Mouse (Mus musculus) MEL (cell line): Measurements from ENCODE around the gene Syt1.

Experiments
- BHLHE40 ChIP-seq: IDR thresholded peaks from 2 replicates; pipeline ENCODE4 v1.6.1; 2012; ENCODE audit warnings: low read depth, mild to moderate bottlenecking, inconsistent platforms, low read length, improper control_type of control experiment, borderline replicate concordance
- CHD1 ChIP-seq: IDR thresholded peaks from 2 replicates; pipeline ENCODE4 v1.6.1; 2012; ENCODE audit warnings: low read depth, mild to moderate bottlenecking, inconsistent platforms, low read length, improper control_type of control experiment
- CTCF ChIP-seq, 3 experiments: IDR thresholded peaks in 2 of 3; conservative IDR thresholded peaks in 1 of 3; 2 replicates each; pipeline ENCODE4 v1.5.1; 2011 to 2012; ENCODE audit warnings: low read length in 3 of 3, low read depth in 2 of 3, mild to moderate bottlenecking in 2 of 3, improper control_type of control experiment in 1 of 3, inconsistent platforms in 1 of 3, mixed read lengths in 1 of 3, moderate library complexity in 1 of 3; ENCODE audit not compliant: control insufficient read depth in 1 of 3, insufficient read depth in 1 of 3, poor library complexity in 1 of 3, severe bottlenecking in 1 of 3
- E2F4 ChIP-seq: IDR thresholded peaks from 2 replicates; pipeline ENCODE4 v1.6.1; 2011; ENCODE audit warnings: low read depth, low read length, improper control_type of control experiment, borderline replicate concordance
- ELF1 ChIP-seq: IDR thresholded peaks from 2 replicates; pipeline ENCODE4 v1.6.1; 2014; ENCODE audit warnings: low read depth, mild to moderate bottlenecking, inconsistent platforms, low read length, improper control_type of control experiment, moderate library complexity
- EP300 ChIP-seq, 2 experiments: IDR thresholded peaks; 2 replicates each; pipeline ENCODE4 v1.6.1; 2011; ENCODE audit warnings: improper control_type of control experiment in 2 of 2, low read length in 2 of 2, low read depth in 1 of 2, mild to moderate bottlenecking in 1 of 2
- GATA1 ChIP-seq: IDR thresholded peaks from 2 replicates; pipeline ENCODE4 v1.6.1; 2011; ENCODE audit warnings: low read depth, low read length, improper control_type of control experiment
- MAX ChIP-seq: IDR thresholded peaks from 2 replicates; pipeline ENCODE4 v1.6.1; 2011; ENCODE audit warnings: low read length, improper control_type of control experiment
- POLR2A ChIP-seq, 2 experiments: IDR thresholded peaks; 2 replicates each; pipeline ENCODE4 v1.6.1; 2011 to 2012; ENCODE audit warnings: low read length in 2 of 2, mild to moderate bottlenecking in 2 of 2, control low read depth in 1 of 2, improper control_type of control experiment in 1 of 2, low read depth in 1 of 2, moderate library complexity in 1 of 2; ENCODE audit not compliant: control insufficient read depth in 1 of 2, insufficient read depth in 1 of 2, poor library complexity in 1 of 2
- RAD21 ChIP-seq: IDR thresholded peaks from 2 replicates; pipeline ENCODE4 v1.6.1; 2011; ENCODE audit warnings: mild to moderate bottlenecking, low read depth, low read length, improper control_type of control experiment
- TCF12 ChIP-seq: IDR thresholded peaks from 2 replicates; pipeline ENCODE4 v1.6.1; 2014; ENCODE audit warnings: low read depth, mild to moderate bottlenecking, inconsistent platforms, low read length, improper control_type of control experiment, moderate library complexity
- USF1 ChIP-seq: IDR thresholded peaks from 2 replicates; pipeline ENCODE4 v1.6.1; 2014; ENCODE audit warnings: low read depth, mild to moderate bottlenecking, inconsistent platforms, low read length, improper control_type of control experiment, moderate library complexity
- ZC3H11A ChIP-seq: IDR thresholded peaks from 2 replicates; pipeline ENCODE4 v1.6.1; 2012; ENCODE audit warnings: low read depth, mild to moderate bottlenecking, inconsistent platforms, low read length, improper control_type of control experiment
- ZNF384 ChIP-seq: IDR thresholded peaks from 2 replicates; pipeline ENCODE4 v1.6.1; 2012; ENCODE audit warnings: low read depth, mild to moderate bottlenecking, inconsistent platforms, low read length, improper control_type of control experiment

GRCm38 (mm10) chr10:108601672-108602412 lies 408.9 kb downstream of the Syt1 start:
- TF ChIP-seq CTCF (IDR thresholded peaks at IDR 0.05 in 2 of 3, conservative IDR thresholded peaks at IDR 0.05 in 1 of 3; ENCODE audit: control insufficient read depth in 1 of 3, insufficient read depth in 1 of 3, low read depth in 2 of 3, low read length in 3 of 3, poor library complexity in 1 of 3, severe bottlenecking in 1 of 3) (no peak), POLR2A (IDR thresholded peaks at IDR 0.05; ENCODE audit: control insufficient read depth in 1 of 2, insufficient read depth in 1 of 2, low read depth in 1 of 2, low read length in 2 of 2, poor library complexity in 1 of 2) (no peak), EP300 (IDR thresholded peaks at IDR 0.05; ENCODE audit: low read depth in 1 of 2, low read length in 2 of 2) (no peak), ZC3H11A (no peak), GATA1 (peak; percentile 25; the same call in 1 of the 2 replicates), CHD1 (no peak), ELF1 (no peak), BHLHE40 (no peak), USF1 (no peak), RAD21 (no peak), ZNF384 (no peak), E2F4 (no peak), MAX (no peak), TCF12 (no peak)
